ENCODE assay signal across 23 mouse cellular contexts in the genomic region with DNA sequence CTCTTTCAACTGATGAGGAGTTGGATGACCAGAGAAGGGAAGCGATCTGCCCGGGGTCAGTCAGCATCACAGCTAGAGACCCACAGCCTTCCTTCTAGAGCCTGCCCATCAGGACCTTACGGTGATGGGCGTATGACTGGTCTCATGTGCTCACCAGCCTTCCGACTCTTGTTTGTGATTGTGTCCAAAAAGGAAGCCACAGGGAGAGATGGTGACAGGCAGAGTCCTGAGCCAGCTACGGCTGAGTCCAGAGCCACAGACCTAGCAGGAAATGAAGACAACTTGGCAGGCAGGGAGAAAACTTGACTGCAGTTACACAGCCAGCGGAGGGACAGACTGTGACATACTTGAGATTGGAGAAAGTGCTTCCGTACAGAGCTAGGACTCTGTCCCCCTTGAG.
DNase-seq lines count a peak whose midpoint lies in the region; ATAC-seq lines count a peak whose summit lies in the region.
"Had no signal": no experiment of that assay in that cellular context is flagged by ENCODE, and none has a peak within 500 bp of the region (broad histone marks: within the 10 kb centered on the region; RNA-seq: fewer than 3 reads in every experiment).

No protein-coding gene starts in this region.

- H3K36me3 ChIP-seq in heart, embryonic 10.5 days, result no peaks in the 10 kb centered on the region
- H3K36me3 ChIP-seq in heart, embryonic 12.5 days, result no peaks in the 10 kb centered on the region
- no peaks in the 10 kb centered on the region for H3K36me3 ChIP-seq in kidney, embryonic 14.5 days (ENCODE audit: control insufficient read depth, insufficient read depth, low read length)
- H3K36me3 ChIP-seq: embryonic facial prominence, embryonic 12.5 days; midbrain, embryonic 15.5 days; neural tube, embryonic 12.5 days had no signal

- WGBS in heart, embryonic 10.5 days, result 82% methylated on average over 8 of the region's 8 CpGs
- 73% methylated on average over 8 of the region's 8 CpGs for WGBS in heart, embryonic 12.5 days
- WGBS in kidney, embryonic 14.5 days, result 86% methylated on average over 8 of the region's 8 CpGs

- H3K4me2 ChIP-seq in heart, embryonic 12.5 days, result no peak overlapping the region
- H3K4me2 ChIP-seq in kidney, embryonic 14.5 days (replicated peaks; ENCODE audit: low read depth, low read length), result no peak overlapping the region
- H3K4me2 ChIP-seq: embryonic facial prominence, embryonic 12.5 days; hindbrain, embryonic 14.5 days; liver, embryonic 13.5 days; midbrain, embryonic 15.5 days; neural tube, embryonic 12.5 days had no signal

- no peak overlapping the region for H3K9ac ChIP-seq in heart, embryonic 12.5 days
- H3K9ac ChIP-seq in kidney, embryonic 14.5 days (ENCODE audit: low read depth, low read length), result no peak overlapping the region
- H3K9ac ChIP-seq: embryonic facial prominence, embryonic 12.5 days; hindbrain, embryonic 14.5 days; liver, embryonic 13.5 days; midbrain, embryonic 15.5 days; neural tube, embryonic 12.5 days had no signal

- H3K9me3 ChIP-seq in heart, embryonic 10.5 days, result no peaks in the 10 kb centered on the region; the same call in 1 of the 2 replicates
- H3K9me3 ChIP-seq in heart, embryonic 12.5 days (replicated peaks), result peaks cover 3% of the 10 kb centered on the region; the same call in 1 of the 2 replicates
- peaks cover 9% of the 10 kb centered on the region for H3K9me3 ChIP-seq in kidney, embryonic 14.5 days (ENCODE audit: control insufficient read depth, low read length)
- H3K9me3 ChIP-seq: embryonic facial prominence, embryonic 12.5 days; liver, embryonic 13.5 days; midbrain, embryonic 15.5 days; neural tube, embryonic 12.5 days had no signal

- H3K27me3 ChIP-seq in heart, embryonic 10.5 days (ENCODE audit: insufficient read depth, poor library complexity, severe bottlenecking), result no peaks in the 10 kb centered on the region
- H3K27me3 ChIP-seq in heart, embryonic 12.5 days (replicated peaks), result no peaks in the 10 kb centered on the region
- no peaks in the 10 kb centered on the region for H3K27me3 ChIP-seq in kidney, embryonic 14.5 days (ENCODE audit: control insufficient read depth, insufficient read depth, low read length)
- H3K27me3 ChIP-seq: embryonic facial prominence, embryonic 12.5 days; liver, embryonic 13.5 days; midbrain, embryonic 15.5 days; neural tube, embryonic 12.5 days had no signal

- peak; percentile 68 for DNase-seq in heart, embryonic 10.5 days (ENCODE audit: low spot score)
- DNase-seq in kidney, adult 9 months, result peak; percentile 46
- DNase-seq in lung, postnatal 36 days, result peak; percentile 40
- DNase-seq in lung, adult 18-20 months, result no peak
- DNase-seq in right cerebral cortex, postnatal 36 days (ENCODE audit: low spot score in 2 of 2), result no peak
- DNase-seq: adrenal gland, adult 8-10 months; B cell, adult 2 months; cerebellum, adult 2 months; gastrocnemius, postnatal 25 days; heart, postnatal 4 days; layer of hippocampus, postnatal 36 days; liver, embryonic 13.5 days; lung, postnatal 4 days; right cerebral cortex, postnatal 14 days; thymus, postnatal 25 days had no signal

- ATAC-seq in heart, embryonic 12.5 days (ENCODE audit: insufficient number of reproducible peaks, low FRiP score), result no peak
- ATAC-seq in kidney, embryonic 14.5 days (ENCODE audit: low FRiP score, low TSS enrichment), result no peak
- ATAC-seq: inflammation-experienced regulatory T-cells, adult 6 months; midbrain, embryonic 15.5 days had no signal

- H3K4me3 ChIP-seq in heart, embryonic 10.5 days, result no peak overlapping the region
- H3K4me3 ChIP-seq in heart, embryonic 12.5 days, result no peak overlapping the region
- no peak overlapping the region for H3K4me3 ChIP-seq in kidney, embryonic 14.5 days (ENCODE audit: low read length)
- H3K4me3 ChIP-seq: embryonic facial prominence, embryonic 12.5 days; liver, embryonic 13.5 days; midbrain, embryonic 15.5 days; neural tube, embryonic 12.5 days had no signal

- H3K27ac ChIP-seq in heart, embryonic 10.5 days, result no peak overlapping the region
- no peak overlapping the region for H3K27ac ChIP-seq in heart, embryonic 12.5 days (ENCODE audit: poor library complexity, severe bottlenecking)
- no peak overlapping the region for H3K27ac ChIP-seq in kidney, embryonic 14.5 days (ENCODE audit: low read depth, low read length)
- H3K27ac ChIP-seq: embryonic facial prominence, embryonic 12.5 days; hindbrain, embryonic 14.5 days; kidney, postnatal 0 days; liver, embryonic 13.5 days; midbrain, embryonic 15.5 days; neural tube, embryonic 12.5 days had no signal

- H3K4me1 ChIP-seq in heart, embryonic 10.5 days, result peaks cover 28% of the 10 kb centered on the region
- H3K4me1 ChIP-seq in heart, embryonic 12.5 days (replicated peaks), result peaks cover 8% of the 10 kb centered on the region
- peaks cover 7% of the 10 kb centered on the region for H3K4me1 ChIP-seq in kidney, embryonic 14.5 days (ENCODE audit: control insufficient read depth, insufficient read depth, low read length)

Comparison
In these comparisons a context has a peak if more than half of its experiments do, and no peak if none do; other contexts are left out.
1. DNase-seq: peak in heart, embryonic 10.5 days (single experiment), kidney, adult 9 months (single experiment) and lung, postnatal 36 days (single experiment); none in lung, adult 18-20 months (0 of 2) and right cerebral cortex, postnatal 36 days (0 of 2).